Mouse (Mus musculus) megakaryocyte, embryonic 14.5 days (primary cell): ENCODE data around the gene Proser1. TPM values are rescaled to one million over a fixed set of nuclear protein-coding genes. Genes with fewer than 3 reads are reported as not detected.
A peak's percentile ranks its signal among the peaks of the same experiment; 100 is the strongest.

Experiments used
- H3K27me3 ChIP-seq: replicated peaks from 2 replicates; pipeline ENCODE3; 2012; ENCODE audit warnings: inconsistent platforms
- H3K36me3 ChIP-seq: replicated peaks from 2 replicates; pipeline ENCODE3; 2012; ENCODE audit warnings: low read length, inconsistent platforms, mixed read lengths
- H3K4me1 ChIP-seq: 2 replicates; pipeline ENCODE4 v1.6.1; 2012; ENCODE audit warnings: inconsistent platforms
- H3K4me3 ChIP-seq: replicated peaks from 2 replicates; pipeline ENCODE3; 2012; ENCODE audit warnings: moderate library complexity, mild to moderate bottlenecking, inconsistent platforms
- H3K9me3 ChIP-seq: 2 replicates; pipeline ENCODE4 v1.6.1; 2012; ENCODE audit warnings: inconsistent platforms
- FLI1 ChIP-seq: IDR thresholded peaks from 2 replicates; pipeline ENCODE4 v1.6.1; 2012; ENCODE audit warnings: low read length, inconsistent platforms, mixed read lengths
- GATA1 ChIP-seq: IDR thresholded peaks from 3 replicates; pipeline ENCODE4 v1.6.1; 2012; ENCODE audit warnings: mixed read lengths, low read length, inconsistent platforms, borderline replicate concordance
- polyA plus RNA-seq: library from polyadenylated mRNA; stranded (reverse); fragments of >175 nt; gene quantifications from 2 replicates; pipeline ENCODE4 v1.2.3, GENCODE M21; 2012; ENCODE audit warnings: low replicate concordance; ENCODE audit not compliant: insufficient read depth

Proser1 gene
- polyA plus RNA-seq, 1 experiment, result 14.2 TPM

DNA sequence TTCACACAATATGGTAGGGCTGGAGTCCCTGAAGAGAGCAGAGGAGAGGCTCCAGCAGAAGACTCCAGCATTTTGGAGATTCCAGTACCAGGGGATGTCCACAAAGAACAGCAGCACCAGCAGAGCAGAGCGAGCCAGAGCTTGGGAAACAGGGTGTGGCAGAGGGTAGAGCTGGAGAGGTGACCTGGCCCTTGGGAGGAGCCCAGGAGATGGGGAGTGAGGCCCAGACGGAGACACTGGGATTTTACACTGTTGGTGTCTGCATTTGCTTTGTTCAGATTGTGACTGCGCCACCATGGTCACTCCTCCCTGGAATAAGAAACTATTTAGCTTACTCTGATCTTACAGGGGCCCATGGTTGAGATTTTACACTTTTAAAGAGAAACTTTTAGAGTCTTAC lies 16.7 kb upstream of the Proser1 start:
- no peaks in the 10 kb centered on the region for H3K9me3 ChIP-seq
- H3K36me3 ChIP-seq, result peaks cover 55% of the 10 kb centered on the region
- no peaks in the 10 kb centered on the region for H3K27me3 ChIP-seq
- no peak for TF ChIP-seq FLI1
- no peak for TF ChIP-seq GATA1
- H3K4me1 ChIP-seq, result peaks cover 6% of the 10 kb centered on the region; the same call in 1 of the 2 replicates
- no peak overlapping the region for H3K4me3 ChIP-seq

- TF ChIP-seq FLI1 (no peak), GATA1 (no peak)
- no peak overlapping the region for H3K4me3 ChIP-seq
- H3K4me1 ChIP-seq, result peaks cover 18% of the 10 kb centered on the region
- H3K27me3 ChIP-seq, result no peaks in the 10 kb centered on the region
- peaks cover 69% of the 10 kb centered on the region for H3K36me3 ChIP-seq
- no peaks in the 10 kb centered on the region for H3K9me3 ChIP-seq
Observed at GRCm38 (mm10) chr3:53448208-53448607, 15.3 kb upstream of the Proser1 start.

DNA sequence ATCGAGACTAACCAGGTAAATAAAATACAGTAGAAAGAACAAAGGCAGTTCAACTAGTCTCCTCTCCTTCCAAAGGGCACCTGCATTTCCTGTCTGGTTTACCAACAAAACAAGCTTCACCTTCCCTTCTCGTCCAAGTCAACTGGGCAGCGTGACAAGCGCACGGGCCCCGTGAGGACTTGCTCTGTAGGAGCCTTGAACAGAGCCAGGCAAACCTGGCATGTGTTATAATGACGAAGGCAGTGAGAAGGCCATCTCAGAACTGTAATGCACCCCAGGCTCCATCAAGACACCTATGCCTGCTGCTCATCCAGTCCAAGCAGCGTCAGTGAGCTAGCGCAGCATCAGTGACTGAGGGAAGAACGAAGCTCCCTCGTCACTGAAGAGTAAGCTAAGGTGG lies 12.8 kb upstream of the Proser1 start:
- Histone ChIP-seq H3K4me1 (peaks cover 15% of the 10 kb centered on the region), H3K36me3 (peaks cover 89% of the 10 kb centered on the region), H3K9me3 (no peaks in the 10 kb centered on the region), H3K4me3 (no peak overlapping the region), H3K27me3 (no peaks in the 10 kb centered on the region)
- TF ChIP-seq FLI1 (no peak), GATA1 (no peak)

DNA sequence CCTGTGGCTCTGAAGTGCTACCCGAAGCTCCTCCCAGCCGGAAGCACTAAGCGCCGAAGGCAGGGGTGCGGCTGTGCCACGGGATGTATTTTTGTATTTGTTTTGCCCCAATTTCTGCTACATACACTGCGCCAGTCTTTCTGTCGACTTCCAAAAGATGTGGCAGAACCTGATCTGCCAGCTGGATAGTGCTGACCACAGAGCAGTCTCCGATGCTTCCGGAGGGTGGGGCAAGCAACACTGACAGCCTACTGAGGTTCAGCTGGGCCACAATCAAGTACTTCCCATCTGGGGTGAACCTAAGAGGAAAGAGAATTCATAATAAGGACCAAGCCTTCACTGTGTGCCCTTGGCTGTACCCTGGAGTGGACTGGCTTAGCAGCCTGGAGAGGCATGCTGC lies 11.1 kb upstream of the Proser1 start:
- no peak for TF ChIP-seq GATA1
- TF ChIP-seq FLI1, result no peak
- Histone ChIP-seq H3K36me3 (peaks cover 95% of the 10 kb centered on the region), H3K4me3 (no peak overlapping the region), H3K4me1 (peaks cover 15% of the 10 kb centered on the region), H3K27me3 (no peaks in the 10 kb centered on the region), H3K9me3 (no peaks in the 10 kb centered on the region)

DNA sequence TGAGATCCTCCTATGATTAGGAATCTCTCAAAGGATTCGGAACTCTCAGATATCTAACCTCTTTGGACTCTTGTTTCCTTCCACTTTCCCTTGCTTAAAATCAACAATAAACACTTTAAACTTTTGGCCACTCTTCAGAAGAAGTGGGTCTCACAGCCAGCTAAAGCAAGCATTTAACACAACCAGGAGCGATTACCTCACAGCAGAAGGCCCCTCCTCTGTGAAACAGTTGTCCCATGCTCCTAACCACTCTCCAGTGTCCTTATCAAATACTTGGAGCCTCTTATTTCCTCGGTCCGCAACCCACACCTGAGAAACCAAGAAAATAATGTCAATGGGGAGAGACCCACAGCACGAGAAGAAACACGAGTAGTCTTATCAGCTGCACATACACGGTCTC lies 10.1 kb upstream of the Proser1 start:
- H3K36me3 ChIP-seq, result peaks cover 98% of the 10 kb centered on the region
- TF ChIP-seq FLI1, result no peak
- no peak for TF ChIP-seq GATA1

DNA sequence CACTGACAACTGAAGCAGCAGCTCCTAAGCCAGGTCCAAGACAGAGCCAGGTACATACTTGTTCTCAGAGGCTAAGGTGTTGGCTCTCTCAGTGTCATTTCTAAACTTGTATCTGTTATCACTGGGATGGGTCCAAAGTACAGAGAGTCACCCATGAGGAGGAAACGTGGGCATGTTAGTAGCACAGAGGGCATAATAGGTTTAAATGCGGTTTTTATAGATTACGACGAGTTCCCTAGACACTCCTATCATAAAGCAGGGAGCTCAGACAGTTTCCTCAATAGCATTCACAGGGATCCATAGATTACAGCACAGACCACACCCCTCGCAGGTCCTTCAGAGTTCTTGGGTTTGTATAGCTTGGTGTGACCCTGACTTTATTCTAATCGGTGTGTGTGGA lies 9.5 kb upstream of the Proser1 start:
- Histone ChIP-seq H3K4me3 (no peak overlapping the region), H3K4me1 (peaks cover 15% of the 10 kb centered on the region), H3K27me3 (no peaks in the 10 kb centered on the region), H3K9me3 (no peaks in the 10 kb centered on the region), H3K36me3 (peaks cover 100% of the 10 kb centered on the region)
- no peak for TF ChIP-seq FLI1
- no peak for TF ChIP-seq GATA1

More for the DNA sequence above, 10.1 kb upstream of the Proser1 start:
- no peaks in the 10 kb centered on the region for H3K9me3 ChIP-seq
- no peak overlapping the region for H3K4me3 ChIP-seq
- no peaks in the 10 kb centered on the region for H3K27me3 ChIP-seq
- H3K4me1 ChIP-seq, result peaks cover 15% of the 10 kb centered on the region

GRCm38 (mm10) chr3:53454561-53454960 lies 8.9 kb upstream of the Proser1 start:
- H3K4me3 ChIP-seq, result no peak overlapping the region
- H3K27me3 ChIP-seq, result no peaks in the 10 kb centered on the region
- no peaks in the 10 kb centered on the region for H3K9me3 ChIP-seq
- H3K4me1 ChIP-seq, result peaks cover 15% of the 10 kb centered on the region
- TF ChIP-seq FLI1 (no peak), GATA1 (no peak)
- peaks cover 100% of the 10 kb centered on the region for H3K36me3 ChIP-seq

DNA sequence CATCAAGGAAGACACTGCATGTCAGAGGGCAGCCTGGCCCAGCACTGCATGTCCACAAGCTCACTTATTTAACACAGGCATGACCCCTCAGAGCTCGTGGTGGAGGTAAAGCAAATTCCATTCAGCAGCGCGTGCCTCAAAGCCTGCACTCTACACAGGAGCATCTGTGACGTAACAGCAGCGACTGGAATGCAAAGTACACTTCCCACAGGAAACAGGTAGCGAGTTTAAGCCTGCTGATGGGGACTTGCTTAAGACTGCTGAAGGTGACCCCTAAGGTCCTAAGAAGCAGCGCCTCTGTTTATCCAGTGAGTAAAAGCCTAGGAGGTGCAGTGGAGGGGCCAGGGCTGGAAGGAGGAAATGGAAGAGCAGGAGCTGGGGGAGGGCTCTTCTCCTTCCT lies 8.5 kb upstream of the Proser1 start:
- H3K9me3 ChIP-seq, result no peaks in the 10 kb centered on the region
- no peak for TF ChIP-seq FLI1
- H3K4me1 ChIP-seq, result peaks cover 15% of the 10 kb centered on the region
- peaks cover 100% of the 10 kb centered on the region for H3K36me3 ChIP-seq
- no peaks in the 10 kb centered on the region for H3K27me3 ChIP-seq
- no peak overlapping the region for H3K4me3 ChIP-seq

DNA sequence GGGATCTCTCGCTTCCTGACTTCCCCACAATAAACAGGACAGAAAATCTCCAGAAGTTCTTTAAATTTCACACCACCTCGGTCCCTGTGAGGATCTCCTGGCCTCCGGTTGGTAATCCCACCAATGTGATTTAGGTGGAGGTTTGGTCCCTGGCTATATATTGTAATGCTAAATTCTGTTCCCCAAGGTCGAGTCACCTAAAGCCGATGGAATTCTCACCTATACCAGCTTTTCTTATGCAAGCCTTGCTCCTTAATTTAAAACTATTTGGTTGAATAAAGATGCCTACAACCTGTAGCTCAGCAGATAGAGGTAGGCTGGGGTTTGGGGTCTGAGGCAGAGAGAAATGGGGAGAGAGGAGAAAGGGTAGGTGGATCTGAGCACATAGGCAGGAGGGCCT lies 5.7 kb upstream of the Proser1 start:
- no peaks in the 10 kb centered on the region for H3K9me3 ChIP-seq
- no peak overlapping the region for H3K4me3 ChIP-seq
- no peak for TF ChIP-seq GATA1
- TF ChIP-seq FLI1, result no peak
- H3K4me1 ChIP-seq, result peaks cover 25% of the 10 kb centered on the region
- no peaks in the 10 kb centered on the region for H3K27me3 ChIP-seq
- peaks cover 89% of the 10 kb centered on the region for H3K36me3 ChIP-seq

DNA sequence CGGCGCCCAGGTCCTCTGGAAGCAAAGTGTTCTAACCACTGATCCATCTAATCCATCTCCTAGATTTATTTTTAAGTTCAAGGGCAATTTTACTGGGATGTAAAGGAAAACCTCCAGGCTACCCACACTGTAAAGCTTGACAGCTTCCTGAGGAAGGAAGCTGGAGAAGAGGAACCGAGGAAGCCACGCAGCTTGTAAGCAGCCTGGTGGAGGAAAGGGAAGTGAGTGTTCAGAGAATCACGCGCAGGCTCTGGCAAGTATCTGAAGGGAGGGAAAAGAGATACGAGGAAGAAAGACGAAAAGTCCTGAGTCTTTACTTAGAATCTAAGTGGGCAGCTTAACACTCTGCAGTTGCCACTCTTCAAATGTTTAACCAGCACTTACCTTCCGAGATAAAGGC lies 3.4 kb upstream of the Proser1 start:
- H3K4me3 ChIP-seq, result no peak overlapping the region
- peaks cover 66% of the 10 kb centered on the region for H3K36me3 ChIP-seq
- peaks cover 22% of the 10 kb centered on the region for H3K4me1 ChIP-seq
- TF ChIP-seq FLI1, result no peak
- TF ChIP-seq GATA1, result no peak
- no peaks in the 10 kb centered on the region for H3K27me3 ChIP-seq
- H3K9me3 ChIP-seq, result no peaks in the 10 kb centered on the region

DNA sequence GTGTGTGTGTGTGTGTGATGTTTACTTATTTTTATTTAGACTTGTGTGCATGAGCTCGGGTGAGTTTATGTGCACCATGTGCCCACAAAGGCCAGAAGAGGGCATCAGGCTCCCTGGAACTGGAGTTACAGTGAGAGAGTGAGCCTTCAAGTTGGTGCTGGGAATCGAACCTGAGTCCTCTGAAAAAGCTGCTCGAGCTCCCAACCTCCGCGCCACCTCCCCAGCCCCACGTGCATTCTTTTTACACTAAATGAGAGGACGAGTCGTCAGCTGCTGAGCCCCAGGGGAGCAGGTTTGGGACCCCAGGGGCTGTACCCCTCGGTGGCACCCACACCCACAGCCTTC lies 793 bp upstream of the Proser1 start:
- Histone ChIP-seq H3K4me1 (peaks cover 45% of the 10 kb centered on the region), H3K4me3 (peak overlapping the region; percentile 94), H3K27me3 (no peaks in the 10 kb centered on the region), H3K36me3 (peaks cover 51% of the 10 kb centered on the region), H3K9me3 (no peaks in the 10 kb centered on the region)
- TF ChIP-seq FLI1 (no peak), GATA1 (no peak)
